Mouse (Mus musculus) olfactory bulb, adult 2 months (tissue): Measurements from ENCODE around the gene Rasgef1b.

Source experiments
- CTCF ChIP-seq: fragments of 200-500 bp; IDR thresholded peaks from 2 replicates; pipeline ENCODE4 v1.5.1; 2012; ENCODE audit warnings: low read depth, mild to moderate bottlenecking, low read length, moderate library complexity; ENCODE audit not compliant: insufficient read depth
- POLR2A ChIP-seq: fragments of 200-500 bp; IDR thresholded peaks from 2 replicates; pipeline ENCODE4 v1.6.1; 2012; ENCODE audit warnings: mild to moderate bottlenecking, low read depth, low read length, moderate library complexity; ENCODE audit not compliant: insufficient read depth

- no peak for TF ChIP-seq CTCF
- no peak for TF ChIP-seq POLR2A
These were observed 330.3 kb downstream of the Rasgef1b start for GRCm38 (mm10) chr5:99398472-99399070.
